Mouse (Mus musculus) E14TG2a.4 (cell line): ENCODE measurements at regions not wholly inside any gene's neighbourhood (a gene's known extent, or its start where the extent isn't known, plus 50 kb on each side); places are given as distances from the start of the nearest gene placed in this dataset.

Experiments used
- CTCF ChIP-seq: conservative IDR thresholded peaks from 2 replicates; pipeline ENCODE4 v1.5.1; 2014; ENCODE audit warnings: low read length
- NANOG ChIP-seq: IDR thresholded peaks from 2 replicates; pipeline ENCODE4 v1.6.1; 2014; ENCODE audit warnings: borderline replicate concordance, low read length, mixed read lengths
- POU5F1 ChIP-seq: IDR thresholded peaks from 2 replicates; pipeline ENCODE4 v1.6.1; 2014; ENCODE audit warnings: low read length, borderline replicate concordance

DNA sequence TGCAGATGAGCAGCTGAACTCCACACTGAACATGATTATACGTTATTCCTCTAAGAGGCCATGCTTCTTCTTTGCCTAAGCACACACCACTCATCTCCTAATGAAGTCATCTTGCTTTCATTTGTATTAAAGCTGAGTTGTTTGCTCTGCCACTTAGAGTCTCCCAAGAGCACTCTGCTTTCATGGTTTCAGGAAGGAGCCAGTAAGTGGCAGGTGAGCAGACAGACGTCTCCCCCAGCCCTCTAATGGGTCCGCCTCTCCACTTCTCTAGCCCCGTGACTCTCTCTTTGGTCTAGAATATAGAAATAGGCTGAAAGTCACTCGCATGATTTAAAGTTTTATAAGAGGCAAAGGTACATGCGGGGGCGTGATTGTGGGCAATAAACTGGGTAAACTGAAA, 103.8 kb upstream of the Cpne4 start:
- TF ChIP-seq CTCF (no peak), POU5F1 (no peak), NANOG (no peak)
